Mouse (Mus musculus) CH12.LX (cell line): ENCODE measurements around the gene F13a1.

Experiments used
- CTCF ChIP-seq, 2 experiments: IDR thresholded peaks in 1 of 2; conservative IDR thresholded peaks in 1 of 2; 2 replicates each; pipeline ENCODE4 v1.5.1; 2011 to 2012; ENCODE audit warnings: low read depth in 2 of 2, low read length in 2 of 2, improper control_type of control experiment in 1 of 2, inconsistent platforms in 1 of 2, mild to moderate bottlenecking in 1 of 2, moderate library complexity in 1 of 2
- EP300 ChIP-seq: IDR thresholded peaks from 2 replicates; pipeline ENCODE4 v1.6.1; 2011; ENCODE audit warnings: low read length, improper control_type of control experiment
- MAFK ChIP-seq: IDR thresholded peaks from 2 replicates; pipeline ENCODE4 v1.6.1; 2011; ENCODE audit warnings: low read length, improper control_type of control experiment; ENCODE audit not compliant: insufficient replicate concordance
- MXI1 ChIP-seq: IDR thresholded peaks from 2 replicates; pipeline ENCODE4 v1.6.1; 2011; ENCODE audit warnings: mild to moderate bottlenecking, low read depth, low read length, improper control_type of control experiment
- POLR2A ChIP-seq: IDR thresholded peaks from 2 replicates; pipeline ENCODE4 v1.6.1; 2011; ENCODE audit warnings: low read depth, mild to moderate bottlenecking, improper control_type of control experiment, low read length
- SIN3A ChIP-seq: IDR thresholded peaks from 2 replicates; pipeline ENCODE4 v1.6.1; 2012; ENCODE audit warnings: low read length, improper control_type of control experiment, inconsistent platforms
- TCF12 ChIP-seq: IDR thresholded peaks from 2 replicates; pipeline ENCODE4 v1.6.1; 2014; ENCODE audit warnings: low read depth, mild to moderate bottlenecking, inconsistent platforms, low read length, improper control_type of control experiment
- USF1 ChIP-seq: IDR thresholded peaks from 2 replicates; pipeline ENCODE4 v1.6.1; 2014; ENCODE audit warnings: low read depth, mild to moderate bottlenecking, inconsistent platforms, low read length, improper control_type of control experiment
- ZC3H11A ChIP-seq: IDR thresholded peaks from 2 replicates; pipeline ENCODE4 v1.6.1; 2012; ENCODE audit warnings: low read depth, mild to moderate bottlenecking, inconsistent platforms, low read length, improper control_type of control experiment
- ZNF384 ChIP-seq: IDR thresholded peaks from 2 replicates; pipeline ENCODE4 v1.6.1; 2012; ENCODE audit warnings: low read depth, low read length, improper control_type of control experiment, inconsistent platforms

GRCm38 (mm10) chr13:37034745-37035144, 15.3 kb downstream of the F13a1 start:
- TF ChIP-seq CTCF (conservative IDR thresholded peaks at IDR 0.05 in 1 of 2, IDR thresholded peaks at IDR 0.05 in 1 of 2; ENCODE audit: low read depth in 2 of 2, low read length in 2 of 2) (no peak), POLR2A (no peak), ZC3H11A (no peak), EP300 (no peak), MXI1 (no peak), SIN3A (no peak), USF1 (no peak), TCF12 (no peak), MAFK (no peak), ZNF384 (no peak)
